Mouse (Mus musculus) hematopoietic stem cell, adult 5-6 weeks (primary cell): ENCODE results near the gene Capn6. TPM values are rescaled to one million over a fixed set of nuclear protein-coding genes. Genes with fewer than 3 reads are reported as not detected.

ENCODE experiments used
- ATAC-seq, 2 experiments: fragments of 125-278 bp in 1 of 2; replicated peaks in 1 of 2; 2 replicates each; pipeline ENCODE4 v1.8.0; 2016 to 2017; ENCODE audit warnings: inconsistent platforms in 2 of 2, mild to moderate bottlenecking in 2 of 2, moderate number of reproducible peaks in 2 of 2, low read depth in 1 of 2, moderate TSS enrichment in 1 of 2; ENCODE audit not compliant: low FRiP score in 2 of 2, poor library complexity in 2 of 2, severe bottlenecking in 2 of 2, insufficient read depth in 1 of 2, low TSS enrichment in 1 of 2
- total RNA-seq: library from RNA; stranded (forward); fragments of 172-1452, 232-1000 nt; gene quantifications from 2 replicates; pipeline ENCODE4 v1.2.3, GENCODE M21; 2017

Gene Capn6
- not detected in 2 replicates for total RNA-seq

DNA sequence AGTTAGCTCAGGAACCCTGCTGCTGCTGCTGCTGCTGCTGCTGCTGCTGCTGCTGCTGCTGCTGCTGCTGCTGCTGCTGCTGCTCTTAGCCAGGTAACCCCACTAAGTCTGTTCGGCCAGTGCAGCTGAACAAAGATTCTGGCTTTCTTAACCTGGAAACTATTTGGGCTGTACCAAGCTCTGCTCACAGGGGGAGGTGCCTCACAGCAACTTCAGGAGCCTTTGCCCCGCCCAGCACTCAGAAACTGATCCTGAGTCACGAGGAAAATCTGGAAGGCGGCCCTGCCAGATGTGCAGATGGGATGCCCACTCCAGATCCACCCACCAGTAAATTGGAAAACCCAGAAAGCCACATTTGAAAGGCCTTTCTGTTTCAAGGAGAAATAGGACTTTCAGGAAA lies at the start of gene Capn6:
Gene Capn6 (minus strand): TSS at position 203 of the 400 bp plus-strand sequence.
- ATAC-seq = no peak

DNA sequence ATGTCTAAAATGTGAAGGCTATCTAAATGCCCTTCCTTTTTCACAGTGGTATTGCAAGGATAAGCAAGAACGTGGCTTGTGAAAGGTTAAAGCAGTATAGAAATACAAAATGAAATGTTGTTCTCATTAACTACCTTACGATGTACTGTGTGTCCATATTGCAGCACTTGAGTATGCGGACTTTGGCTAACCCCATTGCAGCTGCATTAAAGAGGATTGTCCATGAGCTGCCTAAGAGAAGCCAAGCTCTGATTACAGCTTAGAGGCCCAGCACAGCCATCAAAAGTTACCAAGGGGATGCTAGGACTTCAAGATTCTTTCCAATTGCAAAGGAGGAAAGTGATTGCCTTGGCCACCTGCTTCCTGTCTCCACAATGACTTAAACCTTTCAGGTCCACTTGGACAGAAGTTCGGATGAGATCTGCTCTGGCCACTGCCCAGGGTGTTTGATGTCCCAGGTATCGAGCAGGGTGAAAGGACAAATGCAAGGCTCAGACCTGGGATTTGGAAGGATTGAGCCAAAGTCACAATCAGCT lies 40.0 kb upstream of the Capn6 start:
- no peak for ATAC-seq

DNA sequence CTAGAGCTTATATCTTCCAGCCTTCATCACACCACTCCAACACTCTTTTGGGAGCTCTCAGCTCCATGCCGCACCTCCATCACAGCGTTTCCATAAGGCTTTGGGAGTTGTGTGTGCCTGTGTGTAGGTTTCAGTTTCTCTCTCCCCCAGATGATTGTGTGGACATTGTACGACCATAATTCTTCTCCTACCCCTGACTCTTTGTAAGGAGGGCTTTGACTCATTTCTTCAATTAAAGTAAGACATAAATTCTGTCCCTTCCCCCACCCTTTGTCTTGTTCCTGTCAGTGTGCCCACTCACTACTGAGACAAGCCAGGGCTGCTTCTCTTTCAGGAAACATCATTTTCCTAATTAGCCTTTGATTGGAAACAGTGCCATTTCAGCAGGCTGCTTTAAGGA lies 24.1 kb upstream of the Capn6 start:
- ATAC-seq = no peak

DNA sequence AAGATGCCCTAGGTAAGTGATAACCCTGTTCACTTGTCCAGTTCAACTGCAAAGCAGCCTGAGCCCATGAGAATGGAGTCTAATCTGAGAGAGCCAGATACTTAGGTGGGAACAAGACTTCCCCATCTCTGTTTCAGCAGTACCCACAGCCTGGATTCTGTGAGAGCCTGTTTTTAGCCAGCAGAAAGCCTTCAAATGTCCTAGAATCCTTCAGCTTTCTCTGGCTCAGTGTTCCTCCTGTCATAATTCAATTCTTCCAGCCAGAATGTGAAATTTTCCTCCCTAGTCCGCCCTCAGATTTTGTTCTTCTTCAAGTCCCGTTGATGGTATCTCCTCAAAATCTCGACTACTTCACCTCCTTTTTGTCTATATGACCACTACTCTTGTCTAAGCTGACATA lies 22.8 kb upstream of the Capn6 start:
- no peak for ATAC-seq

DNA sequence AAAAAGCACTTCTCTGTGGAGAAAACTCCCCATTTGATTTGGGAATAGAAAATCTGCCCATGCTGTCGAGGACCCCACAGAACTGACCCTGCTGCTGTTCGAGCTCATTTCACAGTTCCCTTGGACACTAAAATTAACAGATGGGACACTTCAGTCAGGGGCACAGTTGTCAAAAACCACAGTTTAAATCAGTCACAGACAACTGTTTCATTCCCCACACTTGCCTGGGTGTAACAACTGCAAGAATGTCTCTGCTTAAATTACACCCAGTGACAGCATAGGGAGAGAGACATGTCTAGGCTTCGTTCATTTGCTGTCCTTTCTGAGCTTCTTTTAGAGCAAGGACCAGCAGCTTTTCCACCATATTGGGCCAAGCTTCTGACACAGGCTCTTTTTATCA lies 19.4 kb upstream of the Capn6 start:
- no peak for ATAC-seq

DNA sequence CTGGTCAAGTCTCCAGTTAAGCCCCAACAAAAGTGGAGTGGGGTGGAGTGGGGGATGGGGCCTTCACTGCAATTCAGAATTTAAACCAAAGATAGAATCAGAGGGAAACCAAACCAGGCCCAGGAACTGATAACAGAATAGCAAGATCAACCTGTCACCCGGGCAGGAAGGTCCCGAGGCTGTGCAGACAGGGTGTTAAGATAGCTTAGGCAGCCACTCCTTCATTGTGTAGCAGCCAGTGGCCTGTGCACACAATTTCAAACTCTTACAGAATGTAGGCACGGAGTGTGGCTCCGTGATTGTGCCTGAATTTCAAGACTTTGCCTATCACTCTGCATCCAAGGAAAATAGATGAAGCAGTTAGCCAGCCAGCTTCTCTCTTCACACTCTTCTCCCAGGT lies 693 bp downstream of the Capn6 start:
- ATAC-seq = no peak

DNA sequence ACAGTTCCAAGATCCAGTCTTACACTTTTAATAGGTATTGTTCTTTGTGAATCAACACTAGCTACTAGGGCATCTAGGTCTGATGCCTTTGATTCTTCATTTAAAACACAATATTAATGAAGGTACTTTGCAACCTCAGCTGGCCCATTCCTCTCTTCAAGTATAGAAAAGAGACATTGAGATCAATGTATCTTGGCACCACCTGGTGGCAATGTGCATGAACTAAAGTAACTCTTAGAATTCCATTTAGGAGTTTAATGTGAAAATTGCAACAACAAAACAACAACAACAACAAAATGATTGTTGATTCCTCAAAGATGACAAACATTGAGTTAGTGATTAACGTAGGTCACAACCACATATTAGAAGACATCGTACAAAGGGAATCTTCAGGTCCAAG lies 8.3 kb downstream of the Capn6 start:
- no peak for ATAC-seq

DNA sequence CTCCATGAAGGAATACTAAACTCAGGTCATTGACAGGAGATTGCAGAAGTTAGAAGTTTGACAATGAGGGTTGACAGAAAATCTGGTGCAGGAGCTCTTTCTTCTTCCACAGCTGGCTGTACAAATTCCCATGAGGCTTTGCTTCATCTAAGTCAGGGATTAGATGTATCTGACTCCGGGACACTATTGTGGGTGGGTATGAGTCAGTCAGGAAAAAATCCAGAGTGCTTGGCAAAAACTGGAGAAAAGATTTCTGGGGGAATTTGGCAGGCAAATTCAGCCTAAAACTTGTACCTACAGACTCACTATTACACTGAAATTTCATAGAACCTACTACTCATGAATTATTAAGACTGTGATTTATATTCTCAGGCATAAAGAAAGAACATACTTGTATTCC lies 11.3 kb downstream of the Capn6 start:
- ATAC-seq = no peak

DNA sequence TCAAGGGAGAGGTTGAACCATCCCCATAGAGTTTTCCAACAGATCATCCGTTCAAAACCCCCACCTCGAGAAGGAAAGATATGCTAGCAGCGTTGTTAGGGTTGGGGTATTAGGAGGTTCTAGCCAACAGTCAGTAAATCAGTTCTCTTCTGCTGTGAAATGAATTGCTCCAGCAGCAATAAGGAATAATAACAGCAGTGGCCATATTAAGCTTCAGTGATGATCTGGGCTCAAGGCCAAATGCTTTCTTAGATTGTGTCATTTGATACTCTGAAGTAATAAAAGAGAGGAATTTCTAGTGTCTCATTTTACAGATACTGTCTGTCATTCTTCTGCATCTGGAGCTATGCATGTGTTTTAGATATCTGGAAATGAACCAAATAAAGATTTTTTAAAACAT lies 64.7 kb downstream of the Capn6 start:
- ATAC-seq = no peak

Other genes with a start within 250 kb of the Capn6 start
- 0.06 TPM in 1 of 2 replicates, not detected in the other for gene Dcx, start 105.9 kb upstream of the Capn6 start, total RNA-seq